In genomic region chr5:113973790-113974189, GRCm38 (mm10) we compare ENCODE assay signal across 10 mouse cellular contexts. TPM values are rescaled to one million over a fixed set of nuclear protein-coding genes. Genes with fewer than 3 reads are reported as not detected.
DNase-seq lines count a peak whose midpoint lies in the region; ATAC-seq and TF ChIP-seq lines count a peak whose summit lies in the region.
"Had no signal": no experiment of that assay in that cellular context is flagged by ENCODE, and none has a peak within 500 bp of the region (broad histone marks: within the 10 kb centered on the region; RNA-seq: fewer than 3 reads in every experiment).

No protein-coding gene starts in this region.

- TF ChIP-seq CTCF in gastrocnemius, adult 2 months (IDR thresholded peaks at IDR 0.05), result no peak
- TF ChIP-seq CTCF in midbrain, postnatal 0 days (IDR thresholded peaks at IDR 0.05), result no peak
- TF ChIP-seq CTCF in lung, postnatal 0 days (IDR thresholded peaks at IDR 0.05), result no peak

- peaks cover 21% of the 10 kb centered on the region for H3K36me3 ChIP-seq in midbrain, embryonic 12.5 days
- peaks cover 20% of the 10 kb centered on the region; the same call in 1 of the 2 replicates for H3K36me3 ChIP-seq in midbrain, postnatal 0 days (ENCODE audit: insufficient read depth, low read length)
- peaks cover 20% of the 10 kb centered on the region for H3K36me3 ChIP-seq in kidney, embryonic 14.5 days (ENCODE audit: control insufficient read depth, insufficient read depth, low read length)
- H3K36me3 ChIP-seq in lung, postnatal 0 days (ENCODE audit: insufficient read depth, low read length), result 0 out of 2 replicates have a peak, but pooled peaks cover 4% of the 10 kb centered on the region

- H3K27me3 ChIP-seq in midbrain, embryonic 12.5 days, result no peaks in the 10 kb centered on the region
- H3K27me3 ChIP-seq in midbrain, postnatal 0 days (ENCODE audit: insufficient read depth, low read length), result no peaks in the 10 kb centered on the region
- H3K27me3 ChIP-seq in kidney, embryonic 14.5 days (ENCODE audit: control insufficient read depth, insufficient read depth, low read length), result no peaks in the 10 kb centered on the region
- no peaks in the 10 kb centered on the region for H3K27me3 ChIP-seq in lung, postnatal 0 days (replicated peaks; ENCODE audit: insufficient read depth, low read length)

- no peak for ATAC-seq in midbrain, embryonic 12.5 days (ENCODE audit: low FRiP score, low read depth)
- no peak for ATAC-seq in midbrain, postnatal 0 days (ENCODE audit: low FRiP score)
- ATAC-seq in kidney, embryonic 14.5 days (ENCODE audit: low FRiP score, low TSS enrichment), result peak; percentile 17; the same call in 1 of the 2 replicates
- no peak for ATAC-seq in lung, postnatal 0 days

- intact Hi-C loops in gastrocnemius, adult 2 months (cut with DNase I), result no loop called here
- intact Hi-C loops in gastrocnemius, postnatal 14 days (cut with DNase I; ENCODE audit: low total_unique reads), result no loop called here

- no peaks in the 10 kb centered on the region for H3K9me3 ChIP-seq in midbrain, embryonic 12.5 days
- no peaks in the 10 kb centered on the region for H3K9me3 ChIP-seq in midbrain, postnatal 0 days (ENCODE audit: low read length)
- H3K9me3 ChIP-seq in kidney, embryonic 14.5 days (ENCODE audit: control insufficient read depth, low read length), result no peaks in the 10 kb centered on the region
- H3K9me3 ChIP-seq in lung, postnatal 0 days (ENCODE audit: low read length), result no peaks in the 10 kb centered on the region

- no peak for DNase-seq in gastrocnemius, adult 2 months
- DNase-seq in gastrocnemius, postnatal 14 days, result no peak
- DNase-seq in midbrain, postnatal 0 days (ENCODE audit: low spot score), result no peak
- DNase-seq in lung, postnatal 0 days (ENCODE audit: low spot score), result peak; percentile 43
- DNase-seq in layer of hippocampus, postnatal 10 days (ENCODE audit: low spot score in 2 of 2), result no peak
- DNase-seq in adrenal gland, adult 18-20 months (ENCODE audit: low spot score in 2 of 2), result no peak
- DNase-seq: spleen, adult 18-20 months had no signal

- no peak overlapping the region for H3K9ac ChIP-seq in midbrain, embryonic 12.5 days (replicated peaks)
- no peak overlapping the region for H3K9ac ChIP-seq in midbrain, postnatal 0 days (replicated peaks; ENCODE audit: low read length, poor library complexity, severe bottlenecking)
- no peak overlapping the region; the same call in 1 of the 2 replicates for H3K9ac ChIP-seq in kidney, embryonic 14.5 days (ENCODE audit: low read depth, low read length)
- H3K9ac ChIP-seq in lung, postnatal 0 days (replicated peaks; ENCODE audit: low read depth), result no peak overlapping the region

- no peak for TF ChIP-seq EP300 in lung, postnatal 0 days (IDR thresholded peaks at IDR 0.05)

- no peak overlapping the region for H3K4me2 ChIP-seq in midbrain, embryonic 12.5 days (replicated peaks)
- H3K4me2 ChIP-seq in midbrain, postnatal 0 days (ENCODE audit: low read depth, low read length, poor library complexity, severe bottlenecking), result no peak overlapping the region
- no peak overlapping the region for H3K4me2 ChIP-seq in kidney, embryonic 14.5 days (replicated peaks; ENCODE audit: low read depth, low read length)
- H3K4me2 ChIP-seq in lung, postnatal 0 days (replicated peaks; ENCODE audit: low read depth, low read length), result peak overlapping the region; percentile 43

- whole genome bisulfite sequencing in midbrain, embryonic 12.5 days, result 90% methylated on average over 8 of the region's 8 CpGs
- 93% methylated on average over 8 of the region's 8 CpGs for WGBS in midbrain, postnatal 0 days
- WGBS in kidney, embryonic 14.5 days, result 75% methylated on average over 8 of the region's 8 CpGs
- 36% methylated on average over 8 of the region's 8 CpGs for WGBS in lung, postnatal 0 days

- H3K27ac ChIP-seq in gastrocnemius, adult 2 months, result peak overlapping the region; percentile 68
- H3K27ac ChIP-seq in midbrain, embryonic 12.5 days (replicated peaks), result peak overlapping the region; percentile 60; the same call in 1 of the 2 replicates
- no peak overlapping the region for H3K27ac ChIP-seq in midbrain, postnatal 0 days (ENCODE audit: low read depth, low read length)
- peak overlapping the region; percentile 55; the same call in 1 of the 2 replicates for H3K27ac ChIP-seq in kidney, embryonic 14.5 days (ENCODE audit: low read depth, low read length)
- H3K27ac ChIP-seq in lung, postnatal 0 days (ENCODE audit: low read length), result peak overlapping the region; percentile 88

- peak overlapping the region; percentile 47 for H3K4me3 ChIP-seq in gastrocnemius, adult 2 months
- H3K4me3 ChIP-seq in midbrain, embryonic 12.5 days, result no peak overlapping the region
- H3K4me3 ChIP-seq in midbrain, postnatal 0 days (ENCODE audit: low read depth, low read length), result no peak overlapping the region
- no peak overlapping the region for H3K4me3 ChIP-seq in kidney, embryonic 14.5 days (ENCODE audit: low read length)
- no peak overlapping the region for H3K4me3 ChIP-seq in lung, postnatal 0 days (ENCODE audit: low read depth, low read length)

- H3K4me1 ChIP-seq in midbrain, embryonic 12.5 days, result peaks cover 42% of the 10 kb centered on the region
- peaks cover 8% of the 10 kb centered on the region; the same call in 1 of the 2 replicates for H3K4me1 ChIP-seq in midbrain, postnatal 0 days (ENCODE audit: insufficient read depth, low read length)
- H3K4me1 ChIP-seq in kidney, embryonic 14.5 days (ENCODE audit: control insufficient read depth, insufficient read depth, low read length), result peaks cover 39% of the 10 kb centered on the region
- H3K4me1 ChIP-seq in lung, postnatal 0 days (ENCODE audit: insufficient read depth, low read depth, low read length), result peaks cover 42% of the 10 kb centered on the region

RNA-seq across cellular contexts. Expression of gene Ssh1, which starts 19.9 kb away (rescaled TPM):
- total RNA-seq in gastrocnemius, adult 2 months (2021), result 1 to 10 TPM; 6.1 to 7.2 TPM
- total RNA-seq in gastrocnemius, postnatal 14 days (2021), result 1 to 10 TPM; 5.6 to 8.9 TPM
- 16.0 and 18.5 TPM in 2 replicates for polyA plus RNA-seq in midbrain, embryonic 12.5 days (2016; fragmentation: Nextera tagmentation; extraction: Ambion mirVana)
- total RNA-seq in midbrain, postnatal 0 days (2014; rRNA removed), result 14.0 and 14.3 TPM in 2 replicates
- 9.8 and 12.4 TPM in 2 replicates for polyA plus RNA-seq in midbrain, postnatal 0 days (2015; fragmentation: Nextera tagmentation; extraction: Ambion mirVana)
- 18.5 and 28.2 TPM in 2 replicates for polyA plus RNA-seq in kidney, embryonic 14.5 days (2014; fragmentation: Nextera tagmentation; extraction: Ambion mirVana)
- 13.2 and 14.3 TPM in 2 replicates for polyA plus RNA-seq in lung, postnatal 0 days (2015; fragmentation: Nextera tagmentation; extraction: Ambion mirVana)
- total RNA-seq in layer of hippocampus, postnatal 10 days (2021), result 10 to 100 TPM; 25.7 to 27.1 TPM
- total RNA-seq in adrenal gland, adult 18-20 months (2021), result 10 to 100 TPM; 15.0 to 15.5 TPM

RNA-seq across cellular contexts. Expression of gene Dao, which starts 29.7 kb away (rescaled TPM):
- total RNA-seq in gastrocnemius, adult 2 months (2021), result not detected
- not detected for total RNA-seq in gastrocnemius, postnatal 14 days (2021)
- polyA plus RNA-seq in midbrain, embryonic 12.5 days (2016; fragmentation: Nextera tagmentation; extraction: Ambion mirVana), result not detected in 2 replicates
- not detected in 2 replicates for total RNA-seq in midbrain, postnatal 0 days (2014; rRNA removed)
- 0.09 TPM in 1 of 2 replicates, not detected in the other for polyA plus RNA-seq in midbrain, postnatal 0 days (2015; fragmentation: Nextera tagmentation; extraction: Ambion mirVana)
- 6.0 and 7.7 TPM in 2 replicates for polyA plus RNA-seq in kidney, embryonic 14.5 days (2014; fragmentation: Nextera tagmentation; extraction: Ambion mirVana)
- polyA plus RNA-seq in lung, postnatal 0 days (2015; fragmentation: Nextera tagmentation; extraction: Ambion mirVana), result not detected in 2 replicates
- not detected for total RNA-seq in layer of hippocampus, postnatal 10 days (2021)
- under 1 TPM in 1 of 2 experiments, not detected in 1; 0.20 TPM for total RNA-seq in adrenal gland, adult 18-20 months (2021)
- total RNA-seq: left cerebral cortex, postnatal 25 days had no signal
